Mouse (Mus musculus) lung, embryonic 15.5 days (tissue): ENCODE results near the gene Rmnd5b. TPM values are rescaled to one million over a fixed set of nuclear protein-coding genes. Genes with fewer than 3 reads are reported as not detected.
"Not testable (repeated sequence)": the region's sequence is repeated elsewhere in the genome, so short reads cannot be mapped to it uniquely, and the experiment has no call there.

Source experiments
- ATAC-seq: fragments of 200-750 bp; cut with Nextera tagmentation; 2 replicates; pipeline ENCODE4 v1.8.0; 2017; ENCODE audit warnings: moderate number of reproducible peaks, borderline replicate concordance; ENCODE audit not compliant: low FRiP score, low TSS enrichment; ENCODE audit errors: extremely low read depth
- H3K27ac ChIP-seq: fragments of 300-500 bp; sonication (generic); 2 replicates; pipeline ENCODE4 v1.5.1; 2015; ENCODE audit warnings: moderate library complexity, mild to moderate bottlenecking, inconsistent platforms
- H3K27me3 ChIP-seq: fragments of 300-500 bp; sonication (generic); 2 replicates; pipeline ENCODE4 v1.6.1; 2015; ENCODE audit warnings: inconsistent platforms
- H3K36me3 ChIP-seq: fragments of 300-500 bp; sonication (generic); 2 replicates; pipeline ENCODE4 v1.6.1; 2015; ENCODE audit warnings: inconsistent platforms
- H3K4me1 ChIP-seq: fragments of 300-500 bp; sonication (generic); 2 replicates; pipeline ENCODE4 v1.6.1; 2015; ENCODE audit warnings: inconsistent platforms
- H3K4me2 ChIP-seq: fragments of 300-500 bp; sonication (generic); 2 replicates; pipeline ENCODE4 v1.6.1; 2015; ENCODE audit warnings: inconsistent platforms, mild to moderate bottlenecking, moderate library complexity
- H3K4me3 ChIP-seq: fragments of 300-500 bp; sonication (generic); 2 replicates; pipeline ENCODE4 v1.5.1; 2015; ENCODE audit warnings: mild to moderate bottlenecking, inconsistent platforms
- H3K9ac ChIP-seq: fragments of 300-500 bp; sonication (generic); 2 replicates; pipeline ENCODE4 v1.6.1; 2015; ENCODE audit warnings: inconsistent platforms
- H3K9me3 ChIP-seq: fragments of 300-500 bp; sonication (generic); 2 replicates; pipeline ENCODE4 v1.6.1; 2016; ENCODE audit warnings: inconsistent platforms
- WGBS: fragments of 180-500 bp; shearing (Covaris S2); methylation state at CpG from one replicate; pipeline ENCODE4 v1.1.7; 2015; 5-methylcytosine and 5-hydroxymethylcytosine counted together
- polyA plus RNA-seq: library from polyadenylated mRNA; unstranded; fragments of >200 nt; fragmentation: Nextera tagmentation; extraction: Ambion mirVana; gene quantifications from 2 replicates; pipeline ENCODE4 v1.2.1, GENCODE M21; 2015

The Rmnd5b gene
- polyA plus RNA-seq, 1 experiment from 2014 or later, result 43.8 TPM

DNA sequence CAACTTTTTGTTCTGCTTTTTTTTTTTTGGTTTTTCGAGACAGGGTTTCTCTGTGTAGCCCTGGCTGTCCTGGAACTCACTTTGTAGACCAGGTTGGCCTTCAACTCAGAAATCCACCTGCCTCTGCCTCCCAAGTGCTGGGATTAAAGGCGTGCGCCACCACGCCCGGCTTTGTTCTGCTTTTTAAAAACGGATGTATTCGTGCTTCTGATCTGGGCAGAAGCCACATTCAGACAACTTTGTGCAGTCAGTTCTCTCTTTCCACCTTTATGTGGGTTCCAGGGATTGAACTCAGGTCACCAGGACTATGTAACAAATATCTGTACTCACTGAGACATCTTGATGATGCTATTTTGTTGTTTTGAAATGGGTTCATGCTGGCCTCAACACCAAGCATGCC is 2.5 kb downstream of the Rmnd5b start:
- not testable (repeated sequence) for ATAC-seq, H3K9ac ChIP-seq, H3K9me3 ChIP-seq, H3K4me3 ChIP-seq, H3K27ac ChIP-seq, H3K4me2 ChIP-seq, H3K27me3 ChIP-seq, H3K36me3 ChIP-seq
- H3K4me1 ChIP-seq, result peaks cover 28% of the 10 kb centered on the region
- WGBS, result 88% methylated on average over 7 of the region's 7 CpGs

DNA sequence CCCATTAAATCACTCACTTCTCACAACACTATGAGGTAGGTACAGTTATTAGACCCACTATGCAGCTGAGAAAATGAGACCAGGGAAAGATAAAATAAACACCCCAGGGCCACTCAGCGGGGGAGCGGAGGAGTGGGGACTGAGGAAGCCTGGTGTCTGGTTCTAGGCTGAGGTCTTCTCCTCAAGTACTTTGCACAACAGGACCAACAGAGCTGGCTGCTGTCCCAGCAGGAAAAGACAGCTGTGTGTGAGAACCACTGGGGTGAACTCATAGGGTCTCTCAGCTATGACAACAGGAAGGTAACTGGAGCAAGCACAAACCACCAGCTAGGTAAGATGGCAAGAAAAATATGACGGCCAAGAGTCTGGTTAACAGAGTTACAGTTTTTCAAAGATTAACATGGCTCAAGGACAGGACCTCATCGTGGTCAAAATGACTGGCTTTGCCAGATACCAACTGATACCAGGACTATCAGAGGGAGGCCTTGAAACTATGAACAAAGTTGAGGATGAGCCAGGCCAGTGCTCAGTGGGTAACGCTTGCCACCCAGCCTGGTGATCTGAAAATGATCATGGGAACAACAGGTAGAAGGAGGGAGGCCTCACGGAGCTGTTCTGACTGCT is 3.5 kb downstream of the Rmnd5b start:
- Histone ChIP-seq H3K36me3 (peaks cover 10% of the 10 kb centered on the region), H3K4me3 (no peak overlapping the region), H3K4me1 (peaks cover 22% of the 10 kb centered on the region), H3K27me3 (no peaks in the 10 kb centered on the region), H3K9ac (no peak overlapping the region), H3K27ac (no peak overlapping the region), H3K9me3 (no peaks in the 10 kb centered on the region), H3K4me2 (no peak overlapping the region)
- 73% methylated on average over 6 of the region's 6 CpGs for WGBS
- ATAC-seq, result no peak

DNA sequence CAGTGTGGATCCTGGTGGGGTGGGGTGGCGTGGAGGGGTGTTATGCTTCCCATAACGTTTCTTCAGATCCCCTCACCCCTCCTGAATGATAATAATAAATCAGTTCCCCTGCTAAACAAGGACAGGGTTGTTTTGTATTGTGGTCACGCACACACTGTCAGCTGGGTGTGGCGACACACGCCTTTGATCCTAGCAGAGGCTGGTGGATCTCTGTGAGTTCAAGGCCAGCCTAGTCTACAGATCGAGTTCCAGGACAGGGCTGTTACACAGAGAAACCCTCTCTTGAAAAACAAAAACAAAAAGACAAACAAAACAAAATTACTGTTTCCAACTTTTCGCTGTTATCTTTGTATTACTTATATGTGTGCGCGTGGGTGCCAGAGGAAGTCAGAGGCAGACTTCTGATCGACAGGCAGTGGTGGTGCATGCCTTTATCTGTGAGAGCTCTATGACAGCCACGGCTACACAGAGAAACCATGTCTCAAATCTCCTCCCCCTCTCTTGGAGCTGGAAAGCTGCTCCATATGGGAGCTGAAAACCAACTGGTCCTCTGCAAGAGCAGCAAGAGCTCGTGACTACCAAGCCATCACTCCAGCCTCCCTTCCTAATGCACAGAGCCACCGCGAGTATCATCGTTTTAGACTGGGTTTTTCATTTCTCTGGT is 5.9 kb downstream of the Rmnd5b start:
- H3K27me3 ChIP-seq, result no peaks in the 10 kb centered on the region
- H3K27ac ChIP-seq, result no peak overlapping the region
- no peaks in the 10 kb centered on the region for H3K9me3 ChIP-seq
- H3K9ac ChIP-seq, result no peak overlapping the region
- no peak overlapping the region for H3K4me3 ChIP-seq
- H3K4me2 ChIP-seq, result no peak overlapping the region
- peaks cover 6% of the 10 kb centered on the region; the same call in 1 of the 2 replicates for H3K4me1 ChIP-seq
- 80% methylated on average over 15 of the region's 15 CpGs for WGBS
- peaks cover 31% of the 10 kb centered on the region for H3K36me3 ChIP-seq
- no peak for ATAC-seq

DNA sequence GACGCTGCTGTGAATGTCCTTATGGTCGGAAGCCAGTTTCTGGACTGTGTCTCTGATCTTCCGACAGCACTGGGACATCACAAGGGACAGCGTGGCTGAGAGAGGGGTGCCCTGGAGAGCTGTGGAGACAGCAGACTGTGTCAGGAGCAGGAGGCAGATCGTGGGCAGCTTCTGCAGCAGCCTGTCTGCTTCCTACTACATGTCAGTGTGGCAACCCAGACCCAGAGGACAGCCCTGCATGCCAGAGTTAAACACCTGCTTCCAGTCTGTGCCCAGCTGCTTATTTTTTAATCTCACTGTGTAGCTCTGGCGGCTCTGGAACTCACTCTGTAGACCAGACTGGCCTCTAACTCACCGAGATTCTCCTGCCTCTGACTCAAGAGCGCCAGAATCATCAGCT is 7.8 kb downstream of the Rmnd5b start:
- Histone ChIP-seq H3K9me3 (no peaks in the 10 kb centered on the region), H3K36me3 (peaks cover 49% of the 10 kb centered on the region), H3K4me2 (no peak overlapping the region), H3K4me3 (no peak overlapping the region), H3K27ac (no peak overlapping the region), H3K4me1 (peaks cover 5% of the 10 kb centered on the region; the same call in 1 of the 2 replicates), H3K9ac (no peak overlapping the region), H3K27me3 (no peaks in the 10 kb centered on the region)
- 81% methylated on average over 8 of the region's 8 CpGs for WGBS
- ATAC-seq, result no peak

DNA sequence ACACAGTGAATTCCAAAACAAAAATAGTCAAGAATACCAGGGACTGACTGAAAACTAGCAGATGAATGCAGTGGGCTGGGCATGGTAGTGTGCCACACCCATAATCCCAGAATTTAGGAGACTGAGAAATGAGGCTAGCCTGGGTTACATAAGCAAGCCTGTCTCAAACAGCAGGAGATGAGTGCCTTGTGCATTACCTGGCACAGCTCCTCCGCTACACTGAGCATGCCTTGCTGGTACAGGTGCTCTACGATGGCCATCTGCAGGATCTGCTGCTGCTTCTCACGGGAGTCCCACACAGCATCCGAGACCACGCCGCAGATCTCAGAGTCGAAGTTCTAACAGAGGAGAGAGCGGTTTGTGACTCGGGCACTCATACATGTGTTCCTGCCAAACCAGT is 8.3 kb downstream of the Rmnd5b start:
- Histone ChIP-seq H3K4me2 (no peak overlapping the region), H3K27ac (no peak overlapping the region), H3K27me3 (no peaks in the 10 kb centered on the region), H3K4me3 (no peak overlapping the region), H3K36me3 (peaks cover 54% of the 10 kb centered on the region), H3K9ac (no peak overlapping the region), H3K4me1 (peaks cover 2% of the 10 kb centered on the region; the same call in 1 of the 2 replicates), H3K9me3 (no peaks in the 10 kb centered on the region)
- WGBS, result 91% methylated on average over 9 of the region's 9 CpGs
- ATAC-seq, result no peak

DNA sequence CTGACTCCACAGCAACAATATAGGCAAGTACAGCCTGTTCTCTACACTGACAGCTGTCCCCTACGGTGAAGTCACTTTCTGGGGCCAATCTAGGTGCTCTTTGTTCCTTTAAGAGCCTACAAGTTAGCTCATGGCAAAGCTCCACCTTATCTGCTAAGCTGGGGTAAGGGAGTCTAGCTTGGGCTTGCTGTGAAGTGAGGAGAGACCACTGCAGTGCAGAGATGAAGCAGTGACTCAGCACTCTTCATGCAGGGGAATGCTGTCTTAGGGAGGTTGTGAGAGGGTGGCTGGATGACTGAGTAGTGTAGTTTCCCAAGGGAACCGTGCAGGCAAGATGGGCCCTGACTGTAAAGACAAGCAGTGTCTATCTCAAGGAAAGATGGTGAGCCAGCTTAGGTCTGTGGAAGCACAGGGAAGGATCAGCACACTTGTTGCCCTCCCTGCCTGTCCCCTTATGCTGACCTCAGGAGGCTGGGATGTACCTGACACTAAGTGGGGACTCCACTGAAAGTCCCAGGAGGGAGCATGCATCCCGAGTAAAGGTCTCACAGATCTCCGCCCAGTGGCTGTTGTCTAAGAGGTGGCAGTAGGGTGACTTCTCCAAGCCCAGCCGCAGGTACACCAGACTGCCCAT is 10.4 kb downstream of the Rmnd5b start:
- Histone ChIP-seq H3K36me3 (peaks cover 60% of the 10 kb centered on the region), H3K4me3 (no peak overlapping the region), H3K4me1 (peaks cover 10% of the 10 kb centered on the region), H3K9ac (no peak overlapping the region), H3K4me2 (no peak overlapping the region), H3K27me3 (no peaks in the 10 kb centered on the region), H3K27ac (no peak overlapping the region), H3K9me3 (no peaks in the 10 kb centered on the region)
- 77% methylated on average over 5 of the region's 5 CpGs for WGBS
- ATAC-seq, result no peak

DNA sequence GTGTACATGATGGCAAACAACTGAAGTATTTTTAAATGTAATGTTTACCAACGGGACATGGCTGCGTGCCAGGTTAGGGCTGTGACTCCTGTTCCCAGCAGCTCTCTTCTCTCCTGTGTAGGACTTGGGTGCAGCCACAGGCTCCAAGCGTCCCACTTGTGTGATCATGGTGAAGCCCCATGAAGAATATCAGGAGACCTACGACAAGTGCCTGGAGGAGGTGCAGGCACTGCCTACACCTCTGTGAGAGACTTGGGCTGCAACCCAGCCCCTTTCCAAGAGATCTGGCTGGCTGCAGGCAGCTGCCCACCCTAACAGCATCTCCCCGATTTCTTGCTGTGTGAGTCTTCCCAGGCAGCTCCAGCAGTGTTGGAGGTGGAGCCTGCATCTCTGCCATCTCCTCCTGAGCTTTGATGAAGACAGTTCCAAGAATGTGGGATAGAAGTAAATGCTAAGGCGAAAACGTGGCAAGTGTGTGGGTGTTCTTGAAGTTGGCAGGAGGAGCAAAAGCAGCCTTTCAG is 12.7 kb downstream of the Rmnd5b start:
- Histone ChIP-seq H3K4me3 (no peak overlapping the region), H3K4me1 (peaks cover 16% of the 10 kb centered on the region), H3K9me3 (no peaks in the 10 kb centered on the region), H3K9ac (no peak overlapping the region), H3K27me3 (no peaks in the 10 kb centered on the region), H3K27ac (no peak overlapping the region), H3K4me2 (no peak overlapping the region), H3K36me3 (peaks cover 59% of the 10 kb centered on the region)
- no peak for ATAC-seq
- WGBS, result 80% methylated on average over 7 of the region's 7 CpGs

DNA sequence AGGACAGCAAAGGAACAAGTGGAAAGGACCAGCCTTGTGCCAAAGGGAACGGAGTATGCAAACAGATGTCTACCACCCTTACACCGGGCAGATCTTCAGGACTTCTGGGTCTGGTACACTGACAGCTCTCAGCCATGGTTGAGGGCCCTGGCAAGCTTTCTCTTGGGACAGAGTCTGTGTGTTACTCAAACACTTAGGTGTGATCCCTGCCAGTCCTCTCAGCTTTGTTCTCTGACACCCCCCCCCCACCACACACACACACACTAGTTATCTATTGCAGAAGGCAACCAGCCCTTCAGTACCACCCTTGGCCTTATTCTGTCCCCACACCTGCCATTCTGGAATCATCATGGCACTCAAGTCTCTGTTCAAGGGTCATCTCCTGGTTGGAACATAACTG is 13.9 kb downstream of the Rmnd5b start:
- Histone ChIP-seq H3K4me2 (no peak overlapping the region), H3K9me3 (no peaks in the 10 kb centered on the region), H3K9ac (no peak overlapping the region), H3K4me1 (peaks cover 19% of the 10 kb centered on the region), H3K27ac (no peak overlapping the region), H3K27me3 (no peaks in the 10 kb centered on the region), H3K36me3 (peaks cover 46% of the 10 kb centered on the region), H3K4me3 (no peak overlapping the region)
- WGBS, result 94% methylated on average over 2 of the region's 2 CpGs
- no peak for ATAC-seq

DNA sequence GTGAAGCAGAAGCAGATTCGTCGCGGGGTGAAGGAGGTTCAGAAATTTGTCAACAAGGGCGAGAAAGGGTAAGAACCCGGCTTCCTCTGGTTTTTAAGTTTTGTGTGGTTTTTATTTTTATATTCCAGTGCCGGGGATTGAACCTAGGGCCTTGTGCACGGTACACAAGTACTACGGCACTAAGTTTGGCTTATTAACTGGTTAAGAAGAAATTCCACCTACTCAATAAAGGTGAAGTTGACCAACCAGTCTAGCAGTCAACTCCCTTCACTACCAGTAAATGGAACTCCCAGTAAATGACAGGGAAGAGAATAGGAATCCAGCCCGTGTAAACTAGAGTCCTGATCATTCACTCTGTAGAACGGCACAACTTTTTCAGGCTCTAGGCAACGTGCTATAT is 15.6 kb downstream of the Rmnd5b start:
- Histone ChIP-seq H3K4me3 (peak overlapping the region; percentile 64), H3K36me3 (peaks cover 33% of the 10 kb centered on the region), H3K4me2 (peak overlapping the region; percentile 70), H3K27ac (no peak overlapping the region), H3K9ac (peak overlapping the region; percentile 54), H3K4me1 (peaks cover 29% of the 10 kb centered on the region), H3K27me3 (no peaks in the 10 kb centered on the region), H3K9me3 (no peaks in the 10 kb centered on the region)
- ATAC-seq, result no peak
- 1% methylated on average over 11 of the region's 11 CpGs for WGBS

DNA sequence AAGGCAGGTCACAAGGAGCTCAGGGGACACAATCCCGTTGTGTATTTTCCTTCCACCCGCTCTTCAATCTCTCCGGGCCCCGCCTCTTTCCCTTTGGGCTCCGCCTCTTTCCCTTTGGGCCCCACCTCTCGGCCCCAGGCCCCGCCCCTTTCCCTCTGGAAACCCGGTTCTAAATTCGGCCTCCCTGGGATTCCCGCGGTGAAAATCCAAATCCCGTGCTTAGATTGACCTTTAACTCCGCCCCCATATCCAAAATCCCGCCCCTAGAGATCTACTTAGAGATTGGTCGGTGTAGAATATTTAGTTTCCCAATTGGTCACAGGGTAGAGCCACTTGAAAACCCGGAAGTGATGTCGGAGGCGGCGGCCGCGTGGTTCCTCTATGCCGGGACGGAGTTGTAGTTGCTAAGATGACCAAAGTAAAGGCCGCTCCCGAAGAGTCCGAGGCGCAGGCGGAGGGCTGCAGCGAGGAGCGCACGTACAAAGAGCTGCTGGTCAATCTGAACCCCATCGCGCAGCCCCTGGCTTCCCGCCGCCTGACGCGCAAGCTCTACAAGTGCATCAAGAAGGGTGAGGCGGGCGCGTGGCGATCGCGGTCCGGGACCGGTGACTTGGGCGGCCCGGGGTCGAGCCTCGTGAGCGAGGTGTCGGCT is 16.2 kb downstream of the Rmnd5b start, which contains the start of gene Nhp2:
Gene Nhp2 (plus strand): TSS at position 327 of the 652 bp plus-strand sequence.
- peak; percentile 93 for ATAC-seq
- peak within 1 kb of the TSS; percentile 64 for H3K4me3 ChIP-seq
- H3K27me3 ChIP-seq, result no peaks in the 10 kb centered on the region
- peak within 1 kb of the TSS; percentile 70 for H3K4me2 ChIP-seq
- H3K27ac ChIP-seq, result peak within 1 kb of the TSS; percentile 46; the same call in 1 of the 2 replicates
- no peaks in the 10 kb centered on the region for H3K9me3 ChIP-seq
- WGBS, result under 1% methylated on average over 51 of the region's 51 CpGs
- peaks cover 34% of the 10 kb centered on the region for H3K4me1 ChIP-seq
- H3K9ac ChIP-seq, result peak within 1 kb of the TSS; percentile 54
- peaks cover 27% of the 10 kb centered on the region for H3K36me3 ChIP-seq

DNA sequence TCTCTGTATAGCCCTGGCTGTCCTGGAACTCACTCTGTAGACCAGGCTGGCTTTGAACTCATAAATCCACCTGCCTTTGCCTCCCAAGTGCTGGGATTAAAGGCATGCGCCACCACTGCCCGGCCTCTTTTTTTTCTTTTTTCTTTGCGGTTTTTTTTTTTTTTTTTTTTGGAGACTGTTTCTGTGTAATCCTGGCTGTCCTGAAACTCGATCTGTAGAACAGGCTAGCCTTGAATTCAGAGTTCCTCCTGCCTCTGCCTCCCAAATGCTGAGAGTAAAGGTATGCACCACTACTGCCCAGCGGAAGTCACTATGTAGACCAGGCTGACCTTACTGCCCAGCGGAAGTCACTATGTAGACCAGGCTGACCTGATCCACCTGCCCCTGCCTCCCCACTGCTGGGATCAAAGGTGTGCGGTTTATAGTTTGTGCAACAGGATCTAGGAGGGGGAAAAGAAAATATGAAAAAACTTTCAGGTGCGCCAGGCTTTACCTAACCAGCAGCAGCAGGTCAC is 16.7 kb downstream of the Rmnd5b start:
- no peaks in the 10 kb centered on the region for H3K9me3 ChIP-seq
- H3K27me3 ChIP-seq, result no peaks in the 10 kb centered on the region
- no peak overlapping the region for H3K9ac ChIP-seq
- peaks cover 21% of the 10 kb centered on the region for H3K36me3 ChIP-seq
- peaks cover 38% of the 10 kb centered on the region for H3K4me1 ChIP-seq
- WGBS, result 46% methylated on average over 8 of the region's 8 CpGs
- H3K27ac ChIP-seq, result peak overlapping the region; percentile 46; the same call in 1 of the 2 replicates
- H3K4me3 ChIP-seq, result peak overlapping the region; percentile 64
- H3K4me2 ChIP-seq, result peak overlapping the region; percentile 70
- ATAC-seq, result peak; percentile 23; the same call in 1 of the 2 replicates
